In genomic region chr15:10791516-10792112, GRCm38 (mm10) we compare ENCODE assay signal across 18 mouse cellular contexts.
A peak's percentile ranks its signal among the peaks of the same experiment; 100 is the strongest.
DNase-seq lines count a peak whose midpoint lies in the region; ATAC-seq and TF ChIP-seq lines count a peak whose summit lies in the region.
"Had no signal": no experiment of that assay in that cellular context is flagged by ENCODE, and none has a peak within 500 bp of the region (broad histone marks: within the 10 kb centered on the region; RNA-seq: fewer than 3 reads in every experiment).

No protein-coding gene starts in this region.

- no peak overlapping the region for H3K27ac ChIP-seq in heart, embryonic 11.5 days (ENCODE audit: low read depth, low read length)
- no peak overlapping the region for H3K27ac ChIP-seq in midbrain, embryonic 11.5 days (ENCODE audit: low read depth, low read length)
- no peak overlapping the region for H3K27ac ChIP-seq in midbrain, embryonic 16.5 days (ENCODE audit: low read length)
- no peak overlapping the region for H3K27ac ChIP-seq in liver, embryonic 11.5 days (ENCODE audit: low read depth, low read length)
- H3K27ac ChIP-seq: embryonic facial prominence, embryonic 12.5 days; forebrain, embryonic 10.5 days; kidney, postnatal 0 days; layer of hippocampus, adult 2 months; liver, embryonic 13.5 days had no signal

- no peaks in the 10 kb centered on the region for H3K9me3 ChIP-seq in heart, embryonic 11.5 days (replicated peaks; ENCODE audit: control insufficient read depth, low read length)
- H3K9me3 ChIP-seq in midbrain, embryonic 11.5 days (ENCODE audit: control insufficient read depth, low read length), result no peaks in the 10 kb centered on the region
- H3K9me3 ChIP-seq in midbrain, embryonic 16.5 days (replicated peaks; ENCODE audit: control insufficient read depth, low read length, poor library complexity, severe bottlenecking), result no peaks in the 10 kb centered on the region
- H3K9me3 ChIP-seq in liver, embryonic 11.5 days (ENCODE audit: control insufficient read depth, low read length), result no peaks in the 10 kb centered on the region
- H3K9me3 ChIP-seq: embryonic facial prominence, embryonic 12.5 days; forebrain, embryonic 10.5 days; liver, embryonic 13.5 days had no signal

- WGBS in heart, embryonic 11.5 days (ENCODE audit: insufficient replicate concordance), result 59% methylated on average over 3 of the region's 3 CpGs
- 83% methylated on average over 3 of the region's 3 CpGs for WGBS in midbrain, embryonic 11.5 days
- whole genome bisulfite sequencing in midbrain, embryonic 16.5 days, result 75% methylated on average over 3 of the region's 3 CpGs
- 74% methylated on average over 3 of the region's 3 CpGs for WGBS in liver, embryonic 11.5 days

- H3K27me3 ChIP-seq in heart, embryonic 11.5 days (ENCODE audit: control insufficient read depth, insufficient read depth, low read length), result no peaks in the 10 kb centered on the region
- H3K27me3 ChIP-seq in midbrain, embryonic 11.5 days (ENCODE audit: control insufficient read depth, insufficient read depth, low read length), result no peaks in the 10 kb centered on the region
- no peaks in the 10 kb centered on the region for H3K27me3 ChIP-seq in midbrain, embryonic 16.5 days (ENCODE audit: control insufficient read depth, insufficient read depth, low read depth, low read length)
- no peaks in the 10 kb centered on the region for H3K27me3 ChIP-seq in liver, embryonic 11.5 days (replicated peaks; ENCODE audit: control insufficient read depth, insufficient read depth, low read length)
- H3K27me3 ChIP-seq: embryonic facial prominence, embryonic 12.5 days; liver, embryonic 13.5 days had no signal

- ATAC-seq in heart, embryonic 11.5 days (replicated peaks; ENCODE audit: insufficient number of reproducible peaks, low FRiP score, low TSS enrichment), result no peak
- ATAC-seq in midbrain, embryonic 11.5 days (ENCODE audit: low FRiP score), result no peak
- ATAC-seq in midbrain, embryonic 16.5 days, result no peak
- ATAC-seq in liver, embryonic 11.5 days (replicated peaks; ENCODE audit: low FRiP score), result no peak
- ATAC-seq: intestine, postnatal 0 days had no signal

- no peak overlapping the region for H3K4me3 ChIP-seq in heart, embryonic 11.5 days (ENCODE audit: low read depth, low read length)
- H3K4me3 ChIP-seq in midbrain, embryonic 11.5 days (ENCODE audit: low read depth, low read length), result no peak overlapping the region
- H3K4me3 ChIP-seq in midbrain, embryonic 16.5 days (ENCODE audit: low read depth, low read length), result no peak overlapping the region
- no peak overlapping the region for H3K4me3 ChIP-seq in liver, embryonic 11.5 days (ENCODE audit: low read depth, low read length)
- H3K4me3 ChIP-seq: embryonic facial prominence, embryonic 12.5 days; forebrain, embryonic 10.5 days; layer of hippocampus, adult 2 months; liver, embryonic 13.5 days had no signal

- no peak overlapping the region for H3K4me2 ChIP-seq in heart, embryonic 11.5 days
- no peak overlapping the region for H3K4me2 ChIP-seq in midbrain, embryonic 11.5 days
- H3K4me2 ChIP-seq in midbrain, embryonic 16.5 days (ENCODE audit: low read length), result no peak overlapping the region
- no peak overlapping the region for H3K4me2 ChIP-seq in liver, embryonic 11.5 days
- H3K4me2 ChIP-seq: embryonic facial prominence, embryonic 12.5 days; liver, embryonic 13.5 days had no signal

- H3K9ac ChIP-seq in heart, embryonic 11.5 days (ENCODE audit: low read depth, low read length), result no peak overlapping the region
- no peak overlapping the region for H3K9ac ChIP-seq in midbrain, embryonic 11.5 days (ENCODE audit: low read length)
- no peak overlapping the region for H3K9ac ChIP-seq in midbrain, embryonic 16.5 days (ENCODE audit: low read depth, low read length)
- H3K9ac ChIP-seq in liver, embryonic 11.5 days (ENCODE audit: low read depth, low read length), result no peak overlapping the region
- H3K9ac ChIP-seq: embryonic facial prominence, embryonic 12.5 days; liver, embryonic 13.5 days had no signal

- DNase-seq in heart, adult 11 months, result peak; percentile 81
- peak; percentile 75 for DNase-seq in midbrain, embryonic 11.5 days (ENCODE audit: low spot score, missing footprints)
- peak; percentile 16 for DNase-seq in 416B (ENCODE audit: low read depth)
- peak; percentile 12 for DNase-seq in brain, embryonic 14.5 days (ENCODE audit: low read depth)
- DNase-seq in frontal cortex, postnatal 25 days (ENCODE audit: low spot score in 2 of 2), result no peak
- DNase-seq in liver, embryonic 11.5 days (ENCODE audit: low spot score), result no peak
- DNase-seq: adrenal gland, adult 2 months; heart, postnatal 4 days; liver, embryonic 13.5 days; retina, postnatal 1 day; thymus, adult 2 months had no signal

- no peaks in the 10 kb centered on the region for H3K36me3 ChIP-seq in heart, embryonic 11.5 days (ENCODE audit: control insufficient read depth, insufficient read depth, low read length)
- H3K36me3 ChIP-seq in midbrain, embryonic 11.5 days (ENCODE audit: control insufficient read depth, insufficient read depth, low read length), result no peaks in the 10 kb centered on the region
- H3K36me3 ChIP-seq in midbrain, embryonic 16.5 days (ENCODE audit: control insufficient read depth, insufficient read depth, low read length), result no peaks in the 10 kb centered on the region
- H3K36me3 ChIP-seq in liver, embryonic 11.5 days (ENCODE audit: control insufficient read depth, insufficient read depth, low read length), result no peaks in the 10 kb centered on the region
- H3K36me3 ChIP-seq: embryonic facial prominence, embryonic 12.5 days; forebrain, embryonic 10.5 days; liver, embryonic 13.5 days had no signal

- peaks cover 4% of the 10 kb centered on the region; the same call in 1 of the 2 replicates for H3K4me1 ChIP-seq in heart, embryonic 11.5 days (ENCODE audit: control insufficient read depth, insufficient read depth, low read length)
- H3K4me1 ChIP-seq in midbrain, embryonic 11.5 days (ENCODE audit: control insufficient read depth, insufficient read depth, low read length), result no peaks in the 10 kb centered on the region
- no peaks in the 10 kb centered on the region for H3K4me1 ChIP-seq in midbrain, embryonic 16.5 days (ENCODE audit: control insufficient read depth, insufficient read depth, low read length)
- no peaks in the 10 kb centered on the region for H3K4me1 ChIP-seq in liver, embryonic 11.5 days (replicated peaks; ENCODE audit: control insufficient read depth, insufficient read depth, low read length)
- H3K4me1 ChIP-seq: embryonic facial prominence, embryonic 12.5 days; forebrain, embryonic 10.5 days; liver, embryonic 13.5 days had no signal

- no peak for TF ChIP-seq POLR2A in brain, embryonic 14.5 days (IDR thresholded peaks at IDR 0.05; ENCODE audit: borderline replicate concordance, extremely low read depth, insufficient read depth, insufficient read length, poor library complexity, severe bottlenecking)

- TF ChIP-seq CTCF in brain, embryonic 14.5 days (IDR thresholded peaks at IDR 0.05; ENCODE audit: borderline replicate concordance, extremely low read depth, insufficient read depth, insufficient read length), result no peak

Comparison
In these comparisons a context has a peak if more than half of its experiments do, and no peak if none do; other contexts are left out.
1. DNase-seq: peak in heart, adult 11 months (single experiment), midbrain, embryonic 11.5 days (single experiment), 416B (single experiment) and brain, embryonic 14.5 days (single experiment); none in frontal cortex, postnatal 25 days (0 of 2) and liver, embryonic 11.5 days (single experiment).